9 mouse cellular contexts compared by ENCODE assay signal in genomic region chr1:40358771-40359181, GRCm38 (mm10). TPM values are rescaled to one million over a fixed set of nuclear protein-coding genes. Genes with fewer than 3 reads are reported as not detected.
DNase-seq lines count a peak whose midpoint lies in the region; ATAC-seq and TF ChIP-seq lines count a peak whose summit lies in the region.
"Had no signal": no experiment of that assay in that cellular context is flagged by ENCODE, and none has a peak within 500 bp of the region (broad histone marks: within the 10 kb centered on the region; RNA-seq: fewer than 3 reads in every experiment).

No protein-coding gene starts in this region.

- H3K4me2 ChIP-seq in lung, postnatal 0 days (replicated peaks; ENCODE audit: low read depth, low read length) = no peak overlapping the region
- H3K4me2 ChIP-seq in heart, embryonic 14.5 days (ENCODE audit: low read length) = no peak overlapping the region
- no peak overlapping the region for H3K4me2 ChIP-seq in midbrain, embryonic 14.5 days (ENCODE audit: low read length)
- no peak overlapping the region for H3K4me2 ChIP-seq in hindbrain, embryonic 16.5 days (ENCODE audit: low read length)

- TF ChIP-seq CTCF in lung, postnatal 0 days (IDR thresholded peaks at IDR 0.05) = no peak

- no peaks in the 10 kb centered on the region for H3K36me3 ChIP-seq in lung, postnatal 0 days (ENCODE audit: insufficient read depth, low read length)
- no peaks in the 10 kb centered on the region for H3K36me3 ChIP-seq in heart, embryonic 14.5 days (ENCODE audit: control insufficient read depth, insufficient read depth, low read length)
- no peaks in the 10 kb centered on the region for H3K36me3 ChIP-seq in midbrain, embryonic 14.5 days (ENCODE audit: control insufficient read depth, insufficient read depth, low read length)
- H3K36me3 ChIP-seq in hindbrain, embryonic 16.5 days (ENCODE audit: control insufficient read depth, insufficient read depth, low read length) = no peaks in the 10 kb centered on the region

- H3K9ac ChIP-seq in lung, postnatal 0 days (replicated peaks; ENCODE audit: low read depth) = no peak overlapping the region
- H3K9ac ChIP-seq in heart, embryonic 14.5 days (ENCODE audit: low read length) = no peak overlapping the region
- no peak overlapping the region for H3K9ac ChIP-seq in midbrain, embryonic 14.5 days (replicated peaks; ENCODE audit: low read length)
- no peak overlapping the region for H3K9ac ChIP-seq in hindbrain, embryonic 16.5 days (ENCODE audit: low read depth, low read length)

- no peak overlapping the region for H3K4me3 ChIP-seq in lung, postnatal 0 days (ENCODE audit: low read depth, low read length)
- H3K4me3 ChIP-seq in heart, embryonic 14.5 days (ENCODE audit: control insufficient read depth in 1 of 2, insufficient read depth in 1 of 2, low read depth in 1 of 2, low read length in 2 of 2) = no peak overlapping the region
- no peak overlapping the region for H3K4me3 ChIP-seq in midbrain, embryonic 14.5 days (replicated peaks; ENCODE audit: low read depth, low read length)
- H3K4me3 ChIP-seq in hindbrain, embryonic 16.5 days (ENCODE audit: low read length) = no peak overlapping the region

- peak; percentile 59; the same call in 1 of the 2 replicates for TF ChIP-seq EP300 in lung, postnatal 0 days (IDR thresholded peaks at IDR 0.05)

- 55% methylated on average over 4 of the region's 4 CpGs for WGBS in lung, postnatal 0 days
- 17% methylated on average over 4 of the region's 4 CpGs for WGBS in heart, embryonic 14.5 days
- WGBS in midbrain, embryonic 14.5 days = 83% methylated on average over 4 of the region's 4 CpGs
- WGBS in hindbrain, embryonic 16.5 days = 85% methylated on average over 4 of the region's 4 CpGs

- DNase-seq in adrenal gland, postnatal 10 days = peak; percentile 23
- DNase-seq in adrenal gland, adult 18-20 months (ENCODE audit: low spot score in 2 of 2) = no peak
- DNase-seq in lung, postnatal 0 days (ENCODE audit: low spot score) = peak; percentile 85
- no peak for DNase-seq in lung, postnatal 36 days
- DNase-seq in skeletal muscle tissue, adult 2 months (ENCODE audit: low read depth, low spot score) = peak; percentile 77
- no peak for DNase-seq in midbrain, embryonic 14.5 days

- H3K27ac ChIP-seq in lung, postnatal 0 days (ENCODE audit: low read length) = peak overlapping the region; percentile 48
- no peak overlapping the region for H3K27ac ChIP-seq in heart, embryonic 14.5 days (replicated peaks in 1 of 2; ENCODE audit: control insufficient read depth in 1 of 2, insufficient read depth in 1 of 2, low read depth in 2 of 2, low read length in 2 of 2)
- H3K27ac ChIP-seq in midbrain, embryonic 14.5 days (replicated peaks; ENCODE audit: low read depth, low read length) = no peak overlapping the region
- H3K27ac ChIP-seq in hindbrain, embryonic 16.5 days (ENCODE audit: low read depth, low read length) = no peak overlapping the region
- H3K27ac ChIP-seq: kidney, postnatal 0 days had no signal

- H3K4me1 ChIP-seq in lung, postnatal 0 days (ENCODE audit: insufficient read depth, low read depth, low read length) = no peaks in the 10 kb centered on the region
- H3K4me1 ChIP-seq in heart, embryonic 14.5 days (ENCODE audit: control insufficient read depth in 2 of 2, insufficient read depth in 2 of 2, low read length in 2 of 2) = peaks cover 13 to 17% of the 10 kb centered on the region in 2 experiments
- H3K4me1 ChIP-seq in midbrain, embryonic 14.5 days (ENCODE audit: control insufficient read depth, insufficient read depth, low read length) = no peaks in the 10 kb centered on the region
- H3K4me1 ChIP-seq in hindbrain, embryonic 16.5 days (ENCODE audit: control insufficient read depth, insufficient read depth, low read depth, low read length) = no peaks in the 10 kb centered on the region

- no peaks in the 10 kb centered on the region for H3K9me3 ChIP-seq in lung, postnatal 0 days (ENCODE audit: low read length)
- no peaks in the 10 kb centered on the region for H3K9me3 ChIP-seq in heart, embryonic 14.5 days (ENCODE audit: control insufficient read depth, low read length)
- H3K9me3 ChIP-seq in midbrain, embryonic 14.5 days (ENCODE audit: control insufficient read depth, low read length) = no peaks in the 10 kb centered on the region
- H3K9me3 ChIP-seq in hindbrain, embryonic 16.5 days (ENCODE audit: control insufficient read depth, low read length) = no peaks in the 10 kb centered on the region

- no peaks in the 10 kb centered on the region for H3K27me3 ChIP-seq in lung, postnatal 0 days (replicated peaks; ENCODE audit: insufficient read depth, low read length)
- H3K27me3 ChIP-seq in heart, embryonic 14.5 days (ENCODE audit: control insufficient read depth, insufficient read depth, low read length) = no peaks in the 10 kb centered on the region
- H3K27me3 ChIP-seq in midbrain, embryonic 14.5 days (ENCODE audit: control insufficient read depth, insufficient read depth, low read length) = no peaks in the 10 kb centered on the region
- H3K27me3 ChIP-seq in hindbrain, embryonic 16.5 days (replicated peaks; ENCODE audit: control insufficient read depth, insufficient read depth, low read length) = no peaks in the 10 kb centered on the region; the same call in 1 of the 2 replicates

- ATAC-seq in lung, postnatal 0 days = peak; percentile 71
- ATAC-seq in heart, embryonic 14.5 days (ENCODE audit: insufficient number of reproducible peaks, insufficient read depth, low FRiP score, low read depth) = peak; percentile 44; the same call in 1 of the 2 replicates
- ATAC-seq in midbrain, embryonic 14.5 days (ENCODE audit: low FRiP score, low TSS enrichment) = no peak
- ATAC-seq in hindbrain, embryonic 16.5 days = no peak

RNA-seq across cellular contexts. Expression of gene Il1rl2, which starts 34.4 kb away (rescaled TPM):
- 1 to 10 TPM; 4.3 to 5.1 TPM for total RNA-seq in adrenal gland, postnatal 10 days (2021)
- total RNA-seq in adrenal gland, adult 18-20 months (2021) = 1 to 10 TPM; 1.0 to 1.3 TPM
- 6.3 and 8.2 TPM in 2 replicates for polyA plus RNA-seq in lung, postnatal 0 days (2015; fragmentation: Nextera tagmentation; extraction: Ambion mirVana)
- 2.6 and 3.9 TPM in 2 replicates for polyA plus RNA-seq in heart, embryonic 14.5 days (2014; fragmentation: Nextera tagmentation; extraction: Ambion mirVana)
- polyA plus RNA-seq in midbrain, embryonic 14.5 days (2014; fragmentation: Nextera tagmentation; extraction: Ambion mirVana) = 0.74 TPM in 2 replicates
- 0.79 and 1.1 TPM in 2 replicates for polyA plus RNA-seq in hindbrain, embryonic 16.5 days (2015; fragmentation: Nextera tagmentation; extraction: Ambion mirVana)

Comparison
In these comparisons a context has a peak if more than half of its experiments do, and no peak if none do; other contexts are left out.
1. DNase-seq: peak in adrenal gland, postnatal 10 days (single experiment), lung, postnatal 0 days (single experiment) and skeletal muscle tissue, adult 2 months (single experiment); none in adrenal gland, adult 18-20 months (0 of 2), lung, postnatal 36 days (single experiment) and midbrain, embryonic 14.5 days (single experiment).
2. ATAC-seq: peak in lung, postnatal 0 days (single experiment) and heart, embryonic 14.5 days (single experiment); none in midbrain, embryonic 14.5 days (single experiment) and hindbrain, embryonic 16.5 days (single experiment).